Mouse (Mus musculus): ENCODE data around the gene Brd2. TPM values are rescaled to one million over a fixed set of nuclear protein-coding genes. Genes with fewer than 3 reads are reported as not detected.
A peak's percentile ranks its signal among the peaks of the same experiment; 100 is the strongest.

Brd2 gene
- polyA plus RNA-seq, 1 experiment from 2014 or later, result 48.1 TPM

DNA sequence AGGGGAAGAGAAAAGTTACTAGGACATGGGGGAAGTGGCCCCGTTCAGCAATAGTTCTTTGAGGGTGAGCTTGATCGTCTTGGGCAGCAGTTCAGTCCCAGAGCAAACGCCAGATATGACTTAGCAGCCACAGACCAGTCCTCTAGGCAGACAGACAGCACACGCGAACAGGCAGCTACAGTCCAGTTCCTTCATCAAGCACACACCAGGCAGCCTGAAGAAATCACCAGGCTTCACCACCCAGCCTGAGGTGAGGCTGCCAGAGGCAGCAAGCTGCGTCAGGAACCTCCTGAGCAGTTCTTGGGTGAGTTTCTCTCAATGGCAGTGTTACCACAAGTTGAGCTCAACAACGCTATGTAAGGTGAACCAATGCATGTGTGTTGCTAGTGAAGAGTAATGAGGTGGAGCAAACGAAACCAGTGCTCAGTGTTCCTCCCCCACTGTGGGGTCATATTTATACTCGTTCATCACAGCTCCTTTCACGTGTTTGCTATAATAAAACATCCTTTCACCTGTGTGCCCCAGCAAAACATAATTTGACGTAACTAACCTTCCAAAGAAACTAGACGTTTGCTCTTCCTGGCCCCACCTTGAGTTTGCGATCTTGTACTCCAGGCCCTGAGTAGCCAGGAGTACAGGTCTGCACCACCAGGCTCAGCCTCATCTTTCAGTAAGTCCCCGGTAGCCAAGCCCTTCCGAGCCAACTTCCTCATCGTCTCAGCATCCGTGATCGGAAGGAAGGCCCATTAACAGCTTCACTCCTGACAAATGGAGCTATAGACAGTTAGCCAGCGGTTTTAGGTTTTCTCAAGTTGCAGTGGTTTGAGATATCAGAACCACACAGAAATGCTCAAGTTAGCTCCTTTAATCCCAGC is 7.9 kb upstream of the Brd2 start:
- Histone ChIP-seq H3K36me3 (ENCODE audit: control insufficient read depth, insufficient read depth, low read length) (no peaks in the 10 kb centered on the region; the same call in 1 of the 2 replicates), H3K27ac (replicated peaks) (no peak overlapping the region), H3K9me3 (ENCODE audit: control insufficient read depth, low read length) (no peaks in the 10 kb centered on the region), H3K9ac (ENCODE audit: low read length) (no peak overlapping the region), H3K27me3 (ENCODE audit: control insufficient read depth, insufficient read depth, low read length) (no peaks in the 10 kb centered on the region), H3K4me2 (replicated peaks; ENCODE audit: low read depth) (no peak overlapping the region), H3K4me1 (replicated peaks; ENCODE audit: control insufficient read depth, insufficient read depth) (no peaks in the 10 kb centered on the region; the same call in 1 of the 2 replicates), H3K4me3 (ENCODE audit: low read depth, low read length) (no peak overlapping the region)
- ATAC-seq (ENCODE audit: low FRiP score, low TSS enrichment) (no peak), DNase-seq (ENCODE audit: low spot score) (no peak)
- 60% methylated on average over 19 of the region's 19 CpGs for WGBS
- TF ChIP-seq EP300 (optimal IDR thresholded peaks at IDR 0.05) (no peak), CTCF (IDR thresholded peaks at IDR 0.05; ENCODE audit: low read depth) (no peak)

DNA sequence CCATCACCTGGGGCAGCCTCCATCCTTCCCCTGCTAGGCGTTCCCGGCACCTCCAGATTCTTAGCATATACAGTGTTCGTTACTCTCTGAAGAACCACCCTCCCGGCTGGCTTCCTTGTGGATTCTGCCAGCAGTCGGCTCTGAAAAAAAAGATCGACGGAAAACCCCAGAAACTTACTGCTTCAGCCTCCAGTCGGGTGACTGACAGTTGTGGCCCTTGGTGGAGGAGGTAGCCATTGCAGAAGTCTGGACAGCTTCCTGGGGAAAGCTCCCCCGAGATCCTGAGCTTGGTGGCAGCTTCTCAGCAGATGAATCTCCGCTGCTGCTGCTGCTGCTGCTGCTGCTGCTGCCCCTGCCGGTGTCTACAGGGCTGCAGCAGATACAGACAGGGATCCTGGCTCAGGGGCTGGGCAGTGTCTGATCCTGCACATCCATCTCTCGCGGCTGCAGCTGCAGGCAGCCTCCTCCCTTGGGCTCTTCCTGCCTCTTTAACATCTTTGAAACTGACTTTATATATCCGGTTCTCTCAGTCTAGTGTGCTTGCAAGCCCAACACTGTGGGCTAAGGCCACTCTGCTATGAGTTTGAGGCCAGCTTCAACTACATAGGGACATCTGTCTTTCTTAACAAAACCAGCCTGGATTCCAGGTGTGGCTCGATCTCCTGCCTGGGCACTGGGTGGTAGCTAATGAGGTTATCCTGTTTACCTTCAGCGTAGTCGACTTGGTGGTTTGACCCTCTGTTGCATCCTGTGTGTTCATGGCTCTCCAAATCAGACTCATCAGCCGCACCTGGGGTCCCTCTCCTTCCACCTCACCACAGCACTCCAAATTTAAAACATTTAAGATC is 6.7 kb upstream of the Brd2 start:
- no peak overlapping the region for H3K4me3 ChIP-seq (ENCODE audit: low read depth, low read length)
- 18% methylated on average over 18 of the region's 18 CpGs for WGBS
- H3K9me3 ChIP-seq (ENCODE audit: control insufficient read depth, low read length), result no peaks in the 10 kb centered on the region
- no peaks in the 10 kb centered on the region; the same call in 1 of the 2 replicates for H3K4me1 ChIP-seq (replicated peaks; ENCODE audit: control insufficient read depth, insufficient read depth)
- no peak overlapping the region for H3K4me2 ChIP-seq (replicated peaks; ENCODE audit: low read depth)
- H3K27ac ChIP-seq (replicated peaks), result no peak overlapping the region
- TF ChIP-seq CTCF (IDR thresholded peaks at IDR 0.05; ENCODE audit: low read depth) (peak; percentile 39; the same call in 1 of the 2 replicates), EP300 (optimal IDR thresholded peaks at IDR 0.05) (no peak)
- DNase-seq (ENCODE audit: low spot score), result no peak
- H3K9ac ChIP-seq (ENCODE audit: low read length), result no peak overlapping the region
- H3K27me3 ChIP-seq (ENCODE audit: control insufficient read depth, insufficient read depth, low read length), result no peaks in the 10 kb centered on the region
- no peak for ATAC-seq (ENCODE audit: low FRiP score, low TSS enrichment)
- H3K36me3 ChIP-seq (ENCODE audit: control insufficient read depth, insufficient read depth, low read length), result no peaks in the 10 kb centered on the region; the same call in 1 of the 2 replicates

DNA sequence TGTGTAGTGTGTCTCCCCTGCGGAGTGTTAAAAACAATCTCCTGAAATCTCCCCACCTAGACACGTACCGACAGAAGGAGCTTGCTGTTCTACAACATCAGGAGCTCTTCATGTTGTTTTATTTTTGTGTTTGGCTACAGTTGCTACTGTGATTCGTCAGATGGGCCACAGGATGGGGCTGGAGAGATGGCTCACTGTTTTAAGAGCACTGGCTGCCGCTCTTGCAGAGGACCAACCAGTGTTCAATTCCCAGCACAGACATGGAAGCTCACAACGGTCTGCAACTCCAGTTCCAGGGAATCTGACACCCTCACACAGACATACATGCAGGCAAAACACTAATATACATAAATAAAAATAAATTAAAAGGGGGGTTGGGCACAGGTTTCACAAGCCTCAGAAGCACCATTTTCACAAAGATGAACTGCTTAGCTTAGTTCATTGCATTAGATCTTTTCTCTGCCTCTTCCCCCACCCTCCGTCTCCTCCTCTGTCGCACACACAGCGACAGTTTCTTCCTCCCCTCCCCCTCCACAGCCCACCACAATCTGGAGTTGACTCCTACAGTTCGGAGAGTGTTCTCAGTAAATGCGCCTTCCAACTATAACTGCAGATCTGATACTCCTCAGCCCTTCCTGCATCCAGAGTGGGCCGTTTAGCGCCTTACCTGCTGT is 6.0 kb upstream of the Brd2 start:
- Histone ChIP-seq H3K9me3 (ENCODE audit: control insufficient read depth, low read length) (no peaks in the 10 kb centered on the region), H3K4me3 (ENCODE audit: low read depth, low read length) (no peak overlapping the region), H3K27ac (replicated peaks) (no peak overlapping the region), H3K27me3 (ENCODE audit: control insufficient read depth, insufficient read depth, low read length) (no peaks in the 10 kb centered on the region), H3K4me1 (replicated peaks; ENCODE audit: control insufficient read depth, insufficient read depth) (peaks cover 2% of the 10 kb centered on the region), H3K36me3 (ENCODE audit: control insufficient read depth, insufficient read depth, low read length) (no peaks in the 10 kb centered on the region; the same call in 1 of the 2 replicates), H3K9ac (ENCODE audit: low read length) (no peak overlapping the region), H3K4me2 (replicated peaks; ENCODE audit: low read depth) (no peak overlapping the region)
- WGBS, result 29% methylated on average over 13 of the region's 13 CpGs
- DNase-seq (ENCODE audit: low spot score) (no peak), ATAC-seq (ENCODE audit: low FRiP score, low TSS enrichment) (no peak)
- peak; percentile 51 for TF ChIP-seq CTCF (IDR thresholded peaks at IDR 0.05; ENCODE audit: low read depth)
- no peak for TF ChIP-seq EP300 (optimal IDR thresholded peaks at IDR 0.05)

DNA sequence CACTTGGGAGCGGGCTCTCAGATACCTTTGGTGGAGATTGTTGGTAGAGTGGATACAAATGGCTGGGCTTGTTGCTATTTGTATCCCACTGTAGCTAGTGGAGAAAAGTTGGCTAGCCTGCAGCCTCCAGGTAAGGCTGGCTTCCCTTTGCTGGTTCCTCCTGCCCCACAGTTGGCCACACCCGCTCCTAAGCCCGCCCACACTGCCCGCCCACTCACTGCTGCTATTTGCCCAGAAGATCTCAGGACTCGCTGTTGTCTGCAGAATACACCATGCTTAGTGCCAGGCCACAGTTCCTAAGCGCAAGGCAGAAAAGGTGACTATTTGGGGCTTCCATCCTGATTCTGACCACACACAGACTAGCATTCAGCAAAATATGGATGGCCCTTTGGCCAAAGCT is 5.0 kb upstream of the Brd2 start:
- 21% methylated on average over 6 of the region's 6 CpGs for WGBS
- ATAC-seq (ENCODE audit: low FRiP score, low TSS enrichment), result peak; percentile 16; the same call in 1 of the 2 replicates

DNA sequence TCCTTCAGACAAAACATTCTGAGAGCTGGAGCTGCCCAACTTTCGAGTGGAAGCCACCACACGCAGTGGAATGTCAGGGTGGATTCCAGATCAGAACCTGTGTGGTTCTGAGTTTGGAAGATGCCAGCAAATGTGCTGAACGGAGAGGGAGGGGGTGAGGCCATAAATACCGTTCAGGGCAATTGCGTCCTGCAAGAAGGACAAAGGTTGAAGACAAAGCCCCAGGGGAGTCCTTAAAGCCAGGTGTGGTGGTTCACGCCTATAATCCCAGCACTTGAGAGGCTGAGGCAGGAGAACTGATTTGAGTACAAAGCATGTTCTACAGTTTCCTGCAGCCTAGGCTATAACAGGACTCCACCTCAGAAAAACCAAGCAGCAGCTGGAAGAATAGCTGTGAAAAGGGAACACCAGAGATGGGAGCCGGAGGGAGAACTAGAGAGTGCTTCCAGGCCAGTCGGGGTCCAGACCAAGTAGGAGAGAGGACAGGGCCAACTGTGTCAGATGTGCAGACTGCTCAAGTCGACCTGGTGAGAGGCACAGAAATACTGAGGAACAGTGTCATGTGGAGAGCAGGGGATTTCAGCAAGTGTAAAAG is 4.5 kb upstream of the Brd2 start:
- Histone ChIP-seq H3K27me3 (ENCODE audit: control insufficient read depth, insufficient read depth, low read length) (no peaks in the 10 kb centered on the region), H3K9ac (ENCODE audit: low read length) (no peak overlapping the region), H3K9me3 (ENCODE audit: control insufficient read depth, low read length) (no peaks in the 10 kb centered on the region), H3K4me3 (ENCODE audit: low read depth, low read length) (no peak overlapping the region), H3K27ac (replicated peaks) (no peak overlapping the region), H3K4me2 (replicated peaks; ENCODE audit: low read depth) (no peak overlapping the region), H3K4me1 (replicated peaks; ENCODE audit: control insufficient read depth, insufficient read depth) (peaks cover 2% of the 10 kb centered on the region), H3K36me3 (ENCODE audit: control insufficient read depth, insufficient read depth, low read length) (no peaks in the 10 kb centered on the region; the same call in 1 of the 2 replicates)
- no peak for ATAC-seq (ENCODE audit: low FRiP score, low TSS enrichment)
- WGBS, result 53% methylated on average over 9 of the region's 9 CpGs
- no peak for DNase-seq (ENCODE audit: low spot score)
- no peak for TF ChIP-seq EP300 (optimal IDR thresholded peaks at IDR 0.05)
- no peak for TF ChIP-seq CTCF (IDR thresholded peaks at IDR 0.05; ENCODE audit: low read depth)

More for the DNA sequence above, 5.0 kb upstream of the Brd2 start:
- no peaks in the 10 kb centered on the region for H3K9me3 ChIP-seq (ENCODE audit: control insufficient read depth, low read length)
- H3K4me3 ChIP-seq (ENCODE audit: low read depth, low read length), result no peak overlapping the region
- no peak overlapping the region for H3K4me2 ChIP-seq (replicated peaks; ENCODE audit: low read depth)
- H3K9ac ChIP-seq (ENCODE audit: low read length), result no peak overlapping the region
- H3K27me3 ChIP-seq (ENCODE audit: control insufficient read depth, insufficient read depth, low read length), result no peaks in the 10 kb centered on the region
- no peak overlapping the region for H3K27ac ChIP-seq (replicated peaks)
- TF ChIP-seq EP300 (optimal IDR thresholded peaks at IDR 0.05) (no peak), CTCF (IDR thresholded peaks at IDR 0.05; ENCODE audit: low read depth) (no peak)
- no peaks in the 10 kb centered on the region; the same call in 1 of the 2 replicates for H3K36me3 ChIP-seq (ENCODE audit: control insufficient read depth, insufficient read depth, low read length)
- DNase-seq (ENCODE audit: low spot score), result peak; percentile 72
- peaks cover 2% of the 10 kb centered on the region for H3K4me1 ChIP-seq (replicated peaks; ENCODE audit: control insufficient read depth, insufficient read depth)
